Mouse (Mus musculus) left cerebral cortex, adult 11 months (tissue): ENCODE data around the gene Tefm.
"Not testable (repeated sequence)": the region's sequence is repeated elsewhere in the genome, so short reads cannot be mapped to it uniquely, and the experiment has no call there.

ENCODE experiments used
- DNase-seq: peaks from one replicate; pipeline ENCODE4 v3.0.0; 2022; ENCODE audit warnings: low spot score

Gene Tefm

DNA sequence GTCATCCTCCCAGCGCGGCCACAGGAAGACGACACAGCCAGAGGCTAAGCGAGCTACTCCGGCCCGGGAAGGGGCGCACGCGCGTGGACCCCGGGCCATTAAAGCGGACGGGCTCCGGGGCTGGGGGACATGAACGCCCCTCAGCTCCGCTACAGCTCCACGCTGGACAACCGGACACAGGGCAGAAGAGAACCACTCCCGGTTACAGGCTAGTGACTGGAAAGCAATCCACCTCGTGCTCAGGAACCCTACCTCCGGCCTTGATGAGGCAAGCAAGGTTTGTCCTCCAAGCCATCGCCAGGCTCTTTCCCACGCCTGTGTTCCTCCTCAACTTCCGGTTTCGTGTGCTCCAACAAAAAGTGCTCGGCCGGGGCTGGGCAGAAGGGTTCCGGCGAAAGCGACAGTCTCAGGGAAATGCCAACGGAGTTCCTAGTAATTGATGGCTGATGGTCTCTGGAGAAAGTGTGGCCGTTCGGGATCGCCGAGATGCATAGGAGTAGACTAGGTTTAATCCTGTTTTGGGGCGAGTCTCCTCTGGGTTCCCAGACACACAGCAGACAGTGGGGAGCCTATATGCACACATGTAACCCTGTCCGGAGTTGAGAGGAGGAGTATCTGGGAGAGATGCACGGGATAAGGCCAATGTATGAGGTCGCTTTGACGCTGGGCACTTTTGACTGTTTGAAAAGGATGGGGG is at the start of gene Tefm:
Gene Tefm (minus strand): TSS at position 351 of the 697 bp plus-strand sequence.
- peak; percentile 72 for DNase-seq

- DNase-seq, result no peak
These were observed 48.3 kb upstream of the Tefm start for GRCm38 (mm10) chr11:80190280-80190679.

GRCm38 (mm10) chr11:80185441-80185976 is 43.5 kb upstream of the Tefm start:
- DNase-seq, result not testable (repeated sequence)

DNA sequence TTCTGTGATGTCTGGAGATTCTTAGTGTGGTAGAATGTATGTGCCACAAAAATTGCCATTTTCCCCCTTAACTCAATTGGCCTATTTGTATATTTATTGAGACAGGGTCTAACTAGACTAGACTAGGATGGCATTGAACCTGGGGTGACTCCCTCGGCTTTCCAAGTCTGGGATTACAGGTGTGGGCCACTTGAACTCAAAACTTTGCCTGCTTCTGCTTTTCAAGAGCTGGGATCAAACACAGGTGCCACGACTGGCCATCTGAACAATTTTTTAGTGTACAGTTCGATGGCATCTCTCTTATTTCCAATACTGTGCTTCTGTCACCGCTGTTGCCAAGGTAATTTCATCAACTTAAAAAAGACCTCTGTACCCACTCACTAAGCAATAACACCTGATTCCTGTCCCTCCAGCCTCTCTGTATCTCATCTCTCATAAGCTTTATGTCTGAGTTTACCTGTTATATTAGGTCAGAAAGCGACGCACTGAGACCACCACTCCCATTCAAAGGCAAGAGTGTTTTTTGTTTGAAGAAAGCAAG is 42.6 kb upstream of the Tefm start:
- DNase-seq, result no peak

DNA sequence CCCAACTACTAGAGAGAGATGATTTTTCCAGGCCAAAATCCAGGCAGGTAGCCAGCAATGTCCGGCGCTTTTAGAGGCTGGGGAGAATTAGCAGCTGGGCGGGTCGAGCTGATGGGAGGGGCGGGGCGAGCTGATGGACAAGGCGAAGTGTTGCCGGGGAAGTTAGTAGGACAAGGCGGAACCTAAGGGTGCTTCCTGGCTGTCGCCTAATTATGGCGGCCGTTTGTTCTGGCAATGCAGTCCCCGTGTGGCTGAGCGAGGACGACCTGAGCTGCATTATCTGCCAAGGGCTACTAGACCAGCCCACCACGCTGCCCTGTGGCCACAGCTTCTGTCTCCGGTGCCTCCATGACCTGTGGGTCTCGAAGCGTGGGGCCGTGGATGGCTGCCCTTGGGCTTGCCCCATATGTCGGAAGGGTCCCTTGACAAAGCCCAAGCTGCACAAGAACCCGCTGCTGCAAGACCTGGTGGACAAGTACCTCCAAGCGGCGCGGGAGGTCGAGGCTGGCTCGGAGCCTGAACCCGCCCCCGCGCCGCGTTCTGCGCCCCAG is 41.8 kb upstream of the Tefm start, which contains the start of gene Rnf135:
Gene Rnf135 (plus strand): TSS at position 147 of the 551 bp plus-strand sequence.
- DNase-seq, result peak; percentile 65

DNA sequence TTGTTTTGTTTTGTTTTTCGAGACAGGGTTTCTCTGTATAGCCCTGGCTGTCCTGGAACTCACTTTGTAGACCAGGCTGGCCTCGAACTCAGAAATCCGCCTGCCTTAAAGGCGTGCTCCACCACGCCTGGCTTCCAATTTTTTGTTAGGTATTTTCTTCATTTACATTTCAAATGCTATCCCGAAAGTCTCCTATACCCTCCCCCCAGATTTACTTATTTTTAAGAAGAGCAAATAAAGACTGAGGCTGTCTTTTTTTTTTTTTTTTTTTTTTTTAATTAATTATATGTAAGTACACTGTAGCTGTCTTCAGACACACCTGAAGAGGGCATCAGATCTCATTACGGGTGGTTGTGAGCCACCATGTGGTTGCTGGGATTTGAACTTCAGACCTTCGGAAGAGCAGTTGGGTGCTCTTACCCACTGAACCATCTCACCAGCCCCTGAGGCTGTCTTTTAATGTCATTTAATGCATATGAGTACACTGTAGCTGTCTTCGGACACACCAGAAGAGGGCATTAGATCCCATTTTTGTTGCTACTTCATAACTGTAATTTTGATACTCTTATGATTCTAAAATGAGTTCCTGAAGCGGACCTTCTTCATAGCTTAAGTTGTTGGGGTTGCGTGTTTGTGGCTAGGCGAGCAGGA is 41.2 kb upstream of the Tefm start:
- not testable (repeated sequence) for DNase-seq

DNA sequence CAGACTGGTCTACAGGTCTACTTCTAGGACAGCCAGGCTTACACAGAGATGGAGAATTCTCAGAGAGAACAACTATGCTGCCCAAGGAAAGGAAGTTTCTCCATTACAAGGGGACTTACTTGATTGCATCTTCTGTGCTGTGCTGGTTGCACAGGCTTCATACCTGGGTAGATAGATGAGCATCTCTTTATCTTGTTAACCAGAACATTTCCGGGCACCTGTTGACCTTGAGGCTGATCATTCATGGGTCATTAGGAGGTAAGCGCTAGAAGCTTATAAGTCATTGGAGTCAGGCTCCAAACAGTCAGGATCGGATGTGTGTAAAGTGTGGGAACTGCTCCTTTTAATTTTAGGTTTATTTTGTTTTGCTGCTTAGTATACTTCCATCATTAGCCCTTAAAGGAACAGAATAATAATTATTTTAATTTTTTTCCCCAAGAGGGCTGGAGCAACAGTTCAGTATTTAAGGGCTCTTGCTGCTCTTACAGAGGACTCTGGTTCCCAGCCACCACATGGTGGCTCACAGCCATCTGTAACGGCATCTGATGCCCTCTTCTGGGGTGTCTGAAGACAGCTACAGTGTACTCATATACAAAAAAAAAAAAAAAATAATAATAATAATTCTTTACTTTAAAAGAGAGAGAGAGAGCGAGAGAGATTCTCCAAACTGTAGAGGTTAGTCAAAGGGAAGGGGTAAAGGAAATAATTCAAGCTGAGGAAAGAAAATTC is 39.2 kb upstream of the Tefm start:
- DNase-seq, result no peak

DNA sequence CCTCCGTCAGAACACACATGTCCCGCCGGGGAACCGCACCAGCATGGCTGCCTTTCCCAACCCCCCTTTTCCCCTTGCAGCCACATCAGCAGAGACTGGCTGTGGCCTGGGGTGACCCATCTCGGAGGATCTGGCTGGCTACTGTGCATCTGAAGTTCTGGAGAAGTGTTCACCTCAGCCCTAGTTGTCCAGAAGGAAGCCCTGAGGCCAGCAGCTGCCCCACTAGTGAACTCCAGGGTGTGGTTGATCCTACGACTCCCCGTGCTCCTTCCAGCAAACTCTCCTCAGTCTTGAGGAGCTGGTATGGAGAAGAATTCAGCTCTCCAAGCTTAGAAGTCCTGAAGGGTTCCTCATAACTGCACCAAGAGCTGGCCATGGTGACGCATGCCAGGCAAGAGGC is 36.3 kb upstream of the Tefm start:
- DNase-seq, result no peak

DNA sequence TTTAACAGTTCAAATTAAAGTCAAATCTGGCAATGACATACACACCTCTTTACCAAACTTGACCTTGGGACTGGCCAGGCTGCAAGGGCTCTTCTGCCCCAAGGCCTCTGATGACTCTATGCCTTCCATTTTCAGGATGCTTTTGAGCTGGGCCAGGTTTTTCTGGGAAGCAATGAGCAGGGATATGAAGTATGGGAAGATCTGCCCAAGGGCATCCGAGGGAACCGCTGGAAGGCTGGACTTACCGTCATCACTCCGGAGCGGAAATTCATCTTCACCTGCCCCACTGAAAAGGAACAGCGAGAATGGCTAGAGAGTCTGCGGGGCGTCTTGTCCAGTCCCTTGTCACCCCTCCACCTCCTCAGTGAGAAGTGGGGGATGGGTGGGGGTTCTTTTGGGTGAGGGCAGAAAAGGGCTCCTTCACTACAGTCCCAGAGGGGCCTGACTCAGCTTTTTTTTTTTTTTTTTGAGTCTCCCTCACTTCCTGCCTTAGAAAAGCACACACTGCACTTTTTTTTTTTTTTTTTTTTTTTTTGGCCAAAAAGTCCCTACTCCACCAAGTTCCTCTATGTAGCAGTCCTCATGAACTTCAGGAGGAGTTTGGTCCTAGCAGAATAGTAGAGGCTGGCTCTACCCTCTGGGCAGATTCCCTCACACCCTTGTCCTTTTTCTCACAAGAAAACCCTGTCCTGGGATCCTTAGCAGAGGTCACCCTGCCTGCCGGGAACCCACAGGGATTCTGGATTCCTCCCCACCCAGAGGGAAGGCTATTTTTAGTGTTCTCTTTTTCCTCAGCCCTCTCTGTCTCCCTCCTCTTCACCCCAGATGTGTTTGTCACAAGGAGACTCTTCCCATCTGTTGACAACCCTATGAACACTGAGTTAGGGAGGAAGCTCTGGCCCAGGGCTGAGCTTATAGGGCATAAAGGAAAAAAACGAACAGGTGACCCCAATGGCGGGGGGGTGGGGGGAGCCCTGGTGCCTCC is 35.2 kb upstream of the Tefm start:
- DNase-seq, result no peak

GRCm38 (mm10) chr11:80173963-80174670 is 32.1 kb upstream of the Tefm start:
- DNase-seq, result no peak

DNA sequence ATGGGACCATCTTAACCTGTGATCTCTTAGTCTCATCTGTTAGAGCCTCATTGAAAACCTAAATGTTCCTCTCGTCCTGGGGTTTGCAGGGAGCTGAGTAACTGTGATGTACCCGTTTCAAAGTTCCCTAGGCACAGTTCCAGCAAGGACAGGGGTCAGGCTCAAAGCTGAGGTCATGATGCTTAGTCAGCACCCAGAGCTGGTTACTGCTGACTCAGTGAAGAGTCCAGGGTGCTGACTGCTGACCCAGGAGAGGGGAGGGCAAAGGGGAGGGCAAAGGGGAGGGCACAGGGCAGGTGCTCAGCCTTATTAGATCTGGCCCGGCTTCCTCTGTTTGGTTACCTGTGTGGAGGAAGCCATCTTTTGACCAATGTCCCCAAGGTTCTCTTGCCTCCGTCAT is 29.9 kb upstream of the Tefm start:
- no peak for DNase-seq

GRCm38 (mm10) chr11:80170351-80170750 is 28.4 kb upstream of the Tefm start:
- no peak for DNase-seq

DNA sequence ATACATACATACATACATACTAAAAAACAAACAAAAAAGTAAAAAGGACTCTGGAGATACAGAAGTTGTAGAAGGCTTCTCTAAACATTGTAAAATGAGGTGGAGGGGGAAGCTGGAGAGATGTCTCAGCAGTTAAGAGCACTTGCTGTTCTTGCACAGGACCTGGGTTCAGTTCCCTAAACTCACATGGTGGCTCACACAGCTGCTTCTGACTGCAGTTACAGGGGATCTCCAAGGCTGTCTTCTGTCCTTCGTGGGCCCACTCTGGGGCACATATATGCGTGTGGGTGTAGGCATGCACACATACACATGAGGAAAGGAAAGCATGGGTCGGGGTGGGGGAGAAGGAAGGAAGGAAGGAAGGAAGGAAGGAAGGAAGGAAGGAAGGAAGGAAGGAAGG is 27.7 kb upstream of the Tefm start:
- DNase-seq, result no peak

DNA sequence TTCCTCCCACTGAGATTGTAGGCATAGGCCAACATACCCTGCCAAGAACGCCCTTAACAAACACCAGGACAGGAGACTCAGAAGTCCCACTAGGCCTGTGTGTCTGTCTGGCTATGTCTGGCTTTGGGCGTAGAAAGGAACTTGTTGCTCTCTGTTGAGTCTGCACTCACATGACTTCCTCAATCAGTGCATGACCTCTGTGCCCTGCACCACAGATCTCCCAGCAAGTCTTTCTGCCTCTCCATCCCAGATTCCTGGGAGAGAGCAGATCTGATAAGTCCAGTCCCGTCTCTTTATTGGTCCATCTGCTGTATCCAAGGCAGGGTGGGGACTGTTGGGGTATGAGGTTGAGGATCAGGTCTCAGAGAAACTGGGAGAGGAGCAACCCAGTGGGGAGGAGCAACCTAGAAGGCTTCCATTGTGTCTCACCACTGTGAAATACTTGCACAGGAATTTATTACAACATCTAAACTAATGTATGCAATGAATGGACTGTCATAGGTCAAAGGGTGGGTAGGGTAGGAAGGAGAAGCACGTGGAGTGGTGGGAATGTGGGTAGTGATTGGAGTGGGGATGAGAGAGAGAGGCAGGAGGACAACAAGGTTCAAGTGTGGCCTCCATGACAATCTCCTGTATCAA is 26.8 kb upstream of the Tefm start:
- DNase-seq, result no peak

- DNase-seq, result no peak
These were observed 26.1 kb upstream of the Tefm start for GRCm38 (mm10) chr11:80168121-80168520.

GRCm38 (mm10) chr11:80164224-80164623 is 22.2 kb upstream of the Tefm start:
- no peak for DNase-seq

DNA sequence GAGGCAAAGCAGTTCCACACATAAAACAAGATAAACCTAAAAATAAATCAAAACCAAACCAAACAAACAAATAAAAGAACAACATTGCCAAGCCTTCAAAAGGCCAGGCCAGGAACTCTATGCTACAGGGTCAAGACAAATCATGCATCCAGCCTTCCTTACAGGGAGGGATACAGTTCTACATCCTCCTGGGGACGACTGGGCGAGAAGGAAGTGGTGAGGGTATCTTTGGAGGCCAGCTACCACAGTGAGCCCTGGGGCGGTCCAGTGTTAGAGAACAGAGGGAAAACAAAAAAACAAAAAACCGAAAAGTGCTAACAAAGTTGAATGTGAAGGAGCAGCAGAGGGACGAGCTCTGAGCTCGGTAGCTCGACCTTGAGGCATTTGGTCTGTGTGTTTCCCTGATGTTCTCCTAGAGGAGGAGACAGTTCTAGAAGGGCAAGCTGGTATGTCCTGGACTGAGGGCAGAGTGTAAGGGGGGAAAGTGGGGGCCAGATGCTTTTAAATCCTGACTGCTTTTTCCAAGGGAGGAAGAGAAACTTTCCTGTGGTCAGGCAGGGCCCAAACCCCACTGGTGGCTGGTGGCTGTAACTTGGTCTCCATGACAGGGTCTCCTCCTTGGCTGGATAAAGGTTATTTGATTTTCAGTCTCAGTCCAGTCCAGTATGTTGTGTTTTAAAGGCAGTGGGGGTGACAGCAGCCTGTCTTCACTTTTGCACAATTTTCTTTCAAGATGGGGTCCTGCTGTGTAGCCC is 21.6 kb upstream of the Tefm start:
- DNase-seq, result no peak

DNA sequence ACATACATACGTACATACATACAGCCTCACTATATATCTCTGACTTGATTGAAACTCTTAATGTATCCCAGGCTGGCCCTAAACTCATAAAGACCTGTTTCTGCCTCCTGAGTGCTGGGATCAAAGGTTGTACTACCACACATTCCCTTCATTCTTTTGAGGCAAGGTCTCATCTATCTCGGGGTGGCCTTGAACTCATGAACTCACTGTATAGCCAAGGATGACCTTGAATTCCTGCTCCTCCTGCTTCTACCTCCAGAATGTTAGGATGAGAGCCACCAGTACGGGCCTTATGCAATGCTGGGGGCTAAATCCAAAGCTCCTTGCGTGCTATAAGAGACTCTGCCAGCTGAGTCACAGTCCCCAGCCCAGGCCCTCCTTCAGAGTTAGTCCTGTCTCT is 19.1 kb upstream of the Tefm start:
- DNase-seq, result no peak

DNA sequence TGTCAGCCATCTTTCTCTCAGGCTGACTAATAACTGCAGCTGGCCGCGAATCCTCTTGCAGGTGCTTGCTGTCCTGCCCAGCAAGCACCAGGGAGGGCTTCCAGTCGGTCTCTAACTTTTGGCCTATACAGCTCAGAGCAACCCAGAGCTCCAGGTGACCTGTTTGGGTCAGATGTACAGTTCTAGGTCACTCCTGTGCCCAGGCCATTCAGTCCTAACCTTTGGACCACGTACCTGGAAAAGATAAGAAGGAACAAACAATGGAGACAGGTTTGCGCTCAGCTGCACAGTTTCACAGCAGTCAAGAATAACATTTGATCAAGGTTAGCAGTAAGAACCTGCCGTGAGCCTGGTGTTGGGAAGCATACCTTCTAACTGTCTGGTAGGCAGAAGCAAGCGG is 17.0 kb upstream of the Tefm start:
- no peak for DNase-seq
